Mouse (Mus musculus) layer of hippocampus, postnatal 36 days (tissue): ENCODE results near the gene Mast4. TPM values are rescaled to one million over a fixed set of nuclear protein-coding genes. Genes with fewer than 3 reads are reported as not detected.

ENCODE experiments used
- DNase-seq, 2 experiments: peaks; one replicate each; pipeline ENCODE4 v3.0.0; 2022
- total RNA-seq, 2 experiments: library from RNA; stranded (reverse); gene quantifications; 2 replicates each; pipeline ENCODE4 v1.2.3; 2021

The Mast4 gene
- total RNA-seq, 2 experiments from 2014 or later = 53.3 to 74.6 TPM

- no peak for DNase-seq
These were observed 447.5 kb downstream of the Mast4 start for GRCm38 (mm10) chr13:102886788-102887187.

GRCm38 (mm10) chr13:102886147-102886546 is 448.1 kb downstream of the Mast4 start:
- no peak for DNase-seq

- no peak for DNase-seq
These were observed 453.8 kb downstream of the Mast4 start for GRCm38 (mm10) chr13:102880381-102881076.

- no peak for DNase-seq
These were observed 455.7 kb downstream of the Mast4 start for GRCm38 (mm10) chr13:102878631-102879030.

GRCm38 (mm10) chr13:102877766-102878325 is 456.5 kb downstream of the Mast4 start:
- DNase-seq = no peak

- DNase-seq = no peak
These were observed 457.1 kb downstream of the Mast4 start for GRCm38 (mm10) chr13:102877154-102877553.

GRCm38 (mm10) chr13:102875520-102875919 is 458.8 kb downstream of the Mast4 start:
- no peak for DNase-seq

GRCm38 (mm10) chr13:102875144-102875476 is 459.2 kb downstream of the Mast4 start:
- no peak for DNase-seq

GRCm38 (mm10) chr13:102874465-102875143 is 459.7 kb downstream of the Mast4 start:
- DNase-seq = peak; percentile 54 to 69

- no peak for DNase-seq
These were observed 460.8 kb downstream of the Mast4 start for GRCm38 (mm10) chr13:102873412-102874016.

GRCm38 (mm10) chr13:102871380-102872104 is 462.8 kb downstream of the Mast4 start:
- DNase-seq = no peak

- no peak for DNase-seq
These were observed 464.8 kb downstream of the Mast4 start for GRCm38 (mm10) chr13:102869541-102869940.

GRCm38 (mm10) chr13:102866816-102867215 is 467.5 kb downstream of the Mast4 start:
- no peak for DNase-seq

- DNase-seq = peak; percentile 25 to 45
These were observed 468.1 kb downstream of the Mast4 start for GRCm38 (mm10) chr13:102865971-102866724.

- DNase-seq = no peak
These were observed 468.8 kb downstream of the Mast4 start for GRCm38 (mm10) chr13:102865494-102865893.

- no peak for DNase-seq
These were observed 469.5 kb downstream of the Mast4 start for GRCm38 (mm10) chr13:102864840-102865239.

GRCm38 (mm10) chr13:102864079-102864478 is 470.2 kb downstream of the Mast4 start:
- no peak for DNase-seq

GRCm38 (mm10) chr13:102862981-102863380 is 471.3 kb downstream of the Mast4 start:
- no peak for DNase-seq

- DNase-seq = no peak
These were observed 471.9 kb downstream of the Mast4 start for GRCm38 (mm10) chr13:102862397-102862796.

- DNase-seq = no peak
These were observed 473.6 kb downstream of the Mast4 start for GRCm38 (mm10) chr13:102860733-102861132.

- no peak for DNase-seq
These were observed 474.2 kb downstream of the Mast4 start for GRCm38 (mm10) chr13:102860135-102860534.

GRCm38 (mm10) chr13:102857539-102857838 is 476.8 kb downstream of the Mast4 start:
- no peak for DNase-seq
